Mouse (Mus musculus): ENCODE results near the gene Pgap2.

Gene Pgap2

DNA sequence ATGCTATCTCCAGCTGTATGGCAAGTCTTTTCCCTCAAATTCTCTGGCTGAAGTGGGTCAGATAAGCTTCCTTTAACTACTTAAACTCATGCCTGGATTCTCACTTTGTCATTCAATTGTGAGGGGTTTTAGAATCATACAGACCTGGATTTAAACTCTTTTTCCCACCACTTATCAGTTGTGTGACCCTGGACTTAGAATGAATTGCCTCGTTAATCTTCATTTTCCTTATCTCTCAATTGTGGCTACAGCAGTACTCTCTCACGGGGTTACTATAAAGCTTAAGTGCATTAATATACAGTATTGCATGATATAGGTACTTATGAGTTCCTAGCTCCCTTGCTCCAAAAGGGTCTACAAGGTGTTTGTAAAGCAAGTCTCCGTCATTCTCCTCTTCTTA lies 32.9 kb downstream of the Pgap2 start:
- DNase-seq: no peak

DNA sequence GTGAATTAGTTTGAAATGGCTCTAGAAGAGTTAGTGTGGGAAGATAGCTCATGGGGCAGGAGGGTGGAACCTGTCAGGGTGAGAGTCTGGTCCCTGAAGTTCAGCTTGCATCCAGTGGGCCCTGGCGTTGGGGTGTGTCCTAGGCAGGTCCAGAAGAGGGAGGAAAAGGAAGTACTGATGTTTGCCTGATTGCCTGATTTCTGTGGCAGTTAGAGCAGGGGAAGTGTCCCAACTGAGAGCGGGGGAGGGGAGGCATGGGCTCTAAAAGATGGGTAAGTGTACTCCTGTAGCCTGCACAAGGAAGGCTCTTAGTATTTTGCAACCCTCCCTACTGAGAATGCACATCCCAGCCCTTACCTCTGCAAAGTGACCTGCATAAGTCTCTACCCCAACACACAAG lies 33.9 kb downstream of the Pgap2 start:
- no peak for DNase-seq

DNA sequence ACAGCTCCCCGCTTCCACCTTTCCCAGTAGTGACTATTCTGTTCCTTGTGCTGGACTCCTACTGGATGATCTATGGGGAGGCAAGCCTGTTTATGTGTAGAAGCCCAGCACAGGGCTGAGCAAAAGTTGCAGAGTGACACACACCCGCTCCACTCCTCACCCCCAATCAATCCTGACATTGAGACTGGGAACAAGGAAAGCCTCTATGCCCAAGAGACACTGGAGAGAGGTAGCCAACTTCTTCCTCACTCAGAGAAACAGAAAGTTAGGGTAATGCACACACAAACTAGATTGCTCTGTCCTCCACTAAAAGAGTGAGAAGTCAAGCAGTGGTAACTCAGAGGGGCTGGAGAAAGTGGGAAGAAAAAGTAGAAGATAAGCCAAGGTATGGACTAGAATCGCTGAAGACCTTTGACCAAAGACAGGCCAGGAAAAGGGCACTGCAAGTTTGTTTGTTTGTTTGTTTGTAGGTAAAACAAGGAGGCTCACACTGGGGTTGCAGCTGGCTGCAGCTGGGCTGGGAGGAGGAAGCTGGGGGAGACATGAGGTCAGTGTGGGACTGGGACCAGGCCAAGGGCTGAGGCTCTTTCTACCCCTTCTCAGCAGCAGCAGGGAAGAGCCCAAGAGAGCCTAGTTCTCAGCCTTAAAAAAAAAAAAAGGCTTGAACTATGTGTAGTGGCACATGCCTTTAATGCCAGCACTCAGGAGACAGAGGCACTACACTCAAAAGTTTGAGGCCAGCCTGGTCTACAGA lies 35.0 kb downstream of the Pgap2 start:
- DNase-seq: no peak

DNA sequence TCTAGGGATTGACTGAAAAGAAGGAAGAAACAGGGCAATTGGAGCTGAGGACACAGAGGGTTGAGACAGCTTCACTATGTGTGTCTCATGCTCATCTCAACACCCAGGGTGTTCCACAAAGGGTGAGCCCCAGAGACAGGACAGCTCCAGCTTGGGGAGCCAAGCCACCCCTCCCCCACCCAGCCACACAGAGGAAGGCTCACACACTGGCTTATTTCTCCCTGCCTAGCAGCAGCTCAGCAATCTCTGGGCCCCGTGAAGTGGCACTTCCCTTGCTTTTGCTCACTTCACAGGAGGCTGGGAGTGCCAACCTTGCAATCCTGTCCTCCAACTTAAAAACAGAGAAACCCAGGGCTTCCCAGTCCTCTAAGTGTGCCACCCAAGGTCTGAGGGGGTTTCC lies 35.8 kb downstream of the Pgap2 start:
- DNase-seq: peak; percentile 35

DNA sequence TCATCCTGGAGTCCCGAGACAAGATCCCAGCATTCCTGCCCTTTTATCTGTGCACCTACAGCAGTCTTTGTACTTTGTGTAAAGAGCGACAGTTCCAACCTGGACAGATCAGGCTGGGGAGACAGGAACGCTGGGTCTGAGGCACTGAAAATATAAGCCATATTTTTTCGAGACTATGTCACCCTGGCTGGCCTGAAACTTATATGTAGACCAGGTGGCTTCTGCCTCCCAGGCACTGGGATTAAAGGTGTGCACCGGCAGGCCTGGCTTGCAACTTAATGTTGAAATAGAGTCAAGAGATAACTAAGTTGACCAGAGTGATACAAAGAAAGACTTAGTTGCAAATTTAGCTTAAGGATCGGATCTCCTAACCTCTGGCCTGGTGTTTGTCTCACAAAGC lies 36.3 kb downstream of the Pgap2 start:
- no peak for DNase-seq

DNA sequence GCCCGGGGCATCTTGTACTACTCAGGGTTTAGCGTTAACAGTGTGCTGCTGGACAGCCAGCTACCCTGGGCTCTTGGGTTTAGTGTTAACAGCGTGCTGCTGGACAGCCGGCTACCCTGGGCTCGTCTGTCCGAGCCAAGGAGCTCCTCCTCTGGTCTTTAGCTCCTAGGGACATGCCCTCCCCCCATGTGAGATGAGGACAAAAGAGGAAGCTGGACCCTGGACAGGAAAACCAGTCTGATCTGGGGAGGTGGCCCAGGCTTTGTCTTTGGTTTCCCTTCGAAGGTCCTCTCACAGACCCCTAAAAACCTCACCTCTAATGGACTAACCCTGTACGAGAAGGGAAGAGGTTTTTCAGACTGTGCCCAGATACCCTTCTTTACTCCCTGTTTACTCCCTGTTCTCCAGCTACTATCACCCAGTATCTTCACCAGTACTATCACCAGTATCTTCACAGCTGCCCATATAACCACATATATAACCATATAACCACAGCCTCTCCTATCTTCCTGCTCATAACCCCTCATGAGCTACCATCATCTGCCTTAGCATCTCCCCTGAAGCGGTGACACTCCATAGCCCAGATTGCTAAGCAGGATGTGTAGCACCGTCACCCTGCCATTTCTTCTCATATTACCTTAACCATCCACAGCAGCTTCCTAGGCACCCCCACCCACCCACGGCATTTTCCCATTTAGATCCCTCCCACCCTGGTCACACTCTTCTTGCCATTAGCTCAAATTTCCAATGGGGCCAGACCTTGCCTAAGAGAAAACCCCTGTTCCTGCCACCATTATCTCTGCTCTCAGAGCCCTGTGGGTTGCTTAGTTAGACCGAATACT lies 37.2 kb downstream of the Pgap2 start:
- no peak for DNase-seq

DNA sequence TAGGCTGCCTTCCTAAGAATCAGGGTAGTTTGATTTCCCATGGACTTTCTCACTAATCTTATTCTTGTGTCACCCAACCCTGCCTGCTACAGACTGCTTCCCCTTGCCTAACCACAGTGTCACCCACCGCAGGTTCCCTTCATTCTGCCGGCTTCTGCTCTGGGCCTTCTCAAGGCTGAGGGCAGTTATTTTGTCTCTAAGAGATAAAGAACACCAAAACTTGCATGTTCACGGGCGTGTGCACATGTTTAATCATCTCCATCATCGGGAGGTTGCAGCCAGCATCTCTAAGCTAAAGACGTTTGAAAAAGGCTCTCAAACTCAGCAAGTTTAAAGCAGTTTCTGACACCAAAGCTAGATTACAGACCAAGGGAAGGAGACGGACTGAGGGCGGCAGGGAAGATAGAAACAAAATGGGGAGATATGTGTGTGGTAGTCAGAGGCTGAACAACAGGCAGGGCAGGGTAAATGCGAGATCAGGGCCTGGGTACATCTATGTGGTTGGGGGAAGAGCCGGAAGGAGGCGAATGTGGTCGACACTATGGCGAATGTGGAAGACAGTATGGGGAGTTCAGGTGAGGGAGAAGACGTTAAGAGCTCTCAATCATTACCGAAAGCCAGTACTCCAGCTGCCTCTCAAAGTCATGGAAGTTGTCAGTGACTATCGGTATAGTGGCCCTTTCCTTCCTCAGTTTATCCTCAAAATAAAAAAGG lies 38.8 kb downstream of the Pgap2 start:
- peak; percentile 63 for DNase-seq

DNA sequence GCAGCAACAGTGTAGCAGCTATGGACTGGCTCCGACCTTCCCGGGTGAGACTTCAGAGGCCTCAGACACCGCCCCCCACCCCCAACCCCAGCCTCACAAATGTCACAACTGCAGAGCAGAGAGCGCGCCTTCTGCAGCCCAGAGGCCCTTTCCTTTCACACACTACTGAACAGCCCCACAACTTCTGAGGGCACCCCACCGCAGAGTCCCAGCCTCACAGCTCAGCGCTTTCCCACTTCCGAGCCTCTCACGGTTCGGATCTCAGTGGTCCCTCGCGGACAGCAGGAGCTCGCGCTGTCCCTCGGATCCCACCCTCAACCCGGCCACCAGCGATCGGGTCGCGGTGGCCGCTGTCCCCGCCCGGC lies 39.5 kb downstream of the Pgap2 start:
- peak; percentile 79 for DNase-seq

DNA sequence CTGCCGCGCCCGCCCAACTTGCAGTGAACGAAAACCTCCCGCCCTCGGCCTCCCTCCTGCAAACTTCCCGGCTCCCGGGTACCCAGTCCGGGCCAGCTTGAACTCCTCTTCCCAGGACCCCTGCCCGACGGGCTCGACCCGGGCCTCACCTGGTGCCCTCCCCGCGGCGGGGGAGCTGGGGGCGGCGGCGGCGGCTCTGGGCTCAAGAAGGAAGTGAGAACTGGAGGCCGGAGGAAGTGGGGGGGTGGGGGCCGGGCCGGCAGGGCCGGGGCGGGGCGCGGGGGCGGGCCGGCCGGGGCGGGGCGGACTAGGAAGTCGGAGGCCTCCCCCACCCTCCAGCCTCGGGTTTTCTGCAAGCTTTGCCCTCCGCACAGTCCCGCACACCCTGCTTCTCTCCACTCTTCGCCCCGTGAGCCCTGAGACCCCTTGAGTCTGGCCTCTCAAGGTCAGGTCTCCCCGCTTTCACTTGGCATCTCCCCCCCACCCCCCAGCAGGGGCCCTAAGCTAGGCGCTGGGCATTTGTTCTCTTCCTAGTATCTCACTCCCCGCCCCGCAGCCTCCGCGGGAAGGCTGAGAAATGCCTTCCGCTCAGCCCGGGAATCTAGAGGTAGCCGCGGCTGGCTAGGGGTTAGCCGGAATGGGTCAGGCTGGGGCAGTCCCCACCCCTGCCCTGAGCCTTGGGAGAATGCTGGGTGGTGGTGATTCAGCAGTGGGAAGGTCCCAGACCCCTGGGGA lies 40.1 kb downstream of the Pgap2 start:
- DNase-seq: peak; percentile 83

DNA sequence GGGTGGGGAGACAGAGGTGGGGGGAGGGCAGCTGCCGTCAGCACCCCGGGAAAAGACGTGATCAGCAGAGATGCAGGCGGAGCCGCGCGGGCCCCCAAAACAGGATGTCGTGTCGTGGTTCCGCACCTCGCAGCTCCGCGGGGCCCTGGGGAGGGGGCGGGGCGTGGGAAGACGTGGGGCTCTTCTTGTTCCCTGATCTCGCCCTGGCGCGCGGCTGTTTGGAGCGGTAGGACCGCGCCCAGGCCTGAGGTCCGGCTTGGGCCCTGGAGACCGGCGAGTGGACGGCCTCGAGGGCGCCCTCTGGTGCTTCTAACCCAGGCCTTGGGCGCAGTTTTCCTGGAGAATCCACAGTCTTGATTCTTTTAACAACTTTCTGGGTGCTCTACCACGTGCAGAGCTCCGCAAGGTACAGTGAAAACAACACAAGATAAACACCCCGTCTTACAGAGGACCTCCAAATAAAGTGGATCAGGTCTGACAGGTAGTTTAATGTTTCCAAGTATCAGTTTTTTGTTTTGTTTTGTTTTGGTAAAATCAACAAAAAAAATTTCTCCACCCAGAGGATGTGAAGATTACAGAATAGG lies 40.7 kb downstream of the Pgap2 start:
- DNase-seq: peak; percentile 95

DNA sequence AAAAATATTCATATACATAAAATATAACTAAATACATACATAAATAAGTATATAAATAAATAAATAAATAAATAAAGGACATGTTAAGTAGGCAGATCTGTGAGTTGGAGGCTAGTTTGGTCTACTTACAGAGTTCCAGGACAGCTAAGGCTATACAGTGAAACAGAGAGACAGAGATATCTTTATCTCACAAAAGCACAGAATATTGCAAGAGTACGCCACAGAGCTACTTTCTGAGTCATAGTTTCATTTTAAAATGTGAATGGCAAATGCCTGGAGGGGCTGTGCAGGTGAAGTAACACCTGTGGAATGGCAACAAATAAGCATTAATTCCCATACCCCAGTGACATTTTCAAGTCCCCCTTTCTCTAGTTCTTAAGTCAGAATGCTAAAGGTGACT lies 43.6 kb downstream of the Pgap2 start:
- DNase-seq: no peak

DNA sequence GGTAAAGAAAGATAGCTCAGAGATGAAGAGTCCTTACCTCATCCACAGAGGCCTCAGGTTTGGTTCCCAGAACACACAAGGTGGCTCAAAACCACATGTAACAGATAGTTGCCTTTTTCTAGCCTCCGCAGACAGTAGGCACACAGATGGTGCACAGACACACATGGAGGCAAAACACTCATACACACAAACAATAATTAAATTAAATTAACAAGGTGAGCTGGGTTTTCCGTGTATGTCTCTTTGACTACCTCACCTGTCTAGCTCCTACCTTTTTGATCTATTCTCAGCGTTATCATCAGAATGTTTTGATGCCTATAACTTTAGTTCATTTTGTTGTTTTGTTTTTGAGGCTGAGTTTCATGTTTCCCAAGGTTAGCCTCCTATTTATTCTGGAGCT lies 45.9 kb downstream of the Pgap2 start, which contains the start of gene Rhog:
TSS of gene Rhog (minus strand) at position 101 of the 400 bp plus-strand sequence.
- no peak for DNase-seq

DNA sequence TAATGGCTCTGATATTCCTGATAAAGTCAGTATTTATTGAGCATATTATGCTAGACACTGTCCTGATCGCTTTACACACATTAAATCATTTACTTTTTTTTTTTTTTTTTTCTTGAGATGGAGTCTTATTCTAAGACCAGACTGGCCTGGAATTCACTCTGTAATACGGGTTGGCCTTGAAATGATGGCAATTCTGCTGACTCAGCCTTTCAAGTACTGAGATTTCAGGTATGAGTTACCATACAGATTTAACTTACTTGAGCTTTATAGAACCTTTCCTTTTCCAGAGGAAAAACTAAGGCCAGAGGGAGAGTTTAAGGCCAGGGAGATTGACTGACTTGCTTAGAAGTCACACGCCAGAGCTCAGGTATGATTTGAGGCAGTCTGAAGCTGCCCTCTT lies 46.6 kb downstream of the Pgap2 start:
- DNase-seq: no peak

DNA sequence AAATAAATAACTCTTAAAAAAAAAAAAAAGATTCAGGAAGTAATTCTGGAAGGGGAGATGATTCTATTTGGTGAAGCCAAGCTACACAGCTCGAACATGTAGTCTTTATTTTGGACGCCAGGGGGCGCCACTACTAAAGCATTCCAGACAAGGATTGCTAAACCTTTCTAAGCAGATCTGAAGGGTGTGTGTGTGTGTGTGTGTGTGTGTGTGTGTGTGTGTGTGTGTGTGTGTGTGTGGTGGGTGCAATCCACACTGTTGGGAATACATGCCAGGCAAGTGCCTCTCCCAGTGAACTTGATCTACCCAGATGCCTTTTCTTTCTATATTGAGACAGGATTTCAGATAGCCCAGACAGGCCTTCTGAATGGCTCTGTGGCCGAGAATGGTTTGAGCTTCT lies 48.2 kb downstream of the Pgap2 start:
- DNase-seq: peak; percentile 85

DNA sequence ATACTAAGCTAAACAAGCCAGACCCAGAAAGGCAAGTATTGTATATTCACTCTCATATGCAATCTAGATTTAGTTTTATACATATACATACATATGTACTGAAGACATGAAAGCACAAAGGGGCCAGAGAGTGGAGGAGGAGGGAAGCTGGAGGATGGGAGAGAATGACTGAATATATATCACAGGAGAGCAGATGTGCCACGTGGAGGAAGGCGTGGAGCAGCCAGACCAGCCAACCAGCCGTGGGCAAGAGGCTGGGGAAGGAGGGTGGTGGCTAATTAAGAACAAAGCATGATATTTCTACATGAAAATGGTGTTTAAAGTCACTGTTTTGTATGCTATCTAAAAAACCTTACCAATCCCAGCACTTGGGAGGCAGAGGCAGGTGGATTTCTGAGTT lies 48.7 kb downstream of the Pgap2 start:
- no peak for DNase-seq

DNA sequence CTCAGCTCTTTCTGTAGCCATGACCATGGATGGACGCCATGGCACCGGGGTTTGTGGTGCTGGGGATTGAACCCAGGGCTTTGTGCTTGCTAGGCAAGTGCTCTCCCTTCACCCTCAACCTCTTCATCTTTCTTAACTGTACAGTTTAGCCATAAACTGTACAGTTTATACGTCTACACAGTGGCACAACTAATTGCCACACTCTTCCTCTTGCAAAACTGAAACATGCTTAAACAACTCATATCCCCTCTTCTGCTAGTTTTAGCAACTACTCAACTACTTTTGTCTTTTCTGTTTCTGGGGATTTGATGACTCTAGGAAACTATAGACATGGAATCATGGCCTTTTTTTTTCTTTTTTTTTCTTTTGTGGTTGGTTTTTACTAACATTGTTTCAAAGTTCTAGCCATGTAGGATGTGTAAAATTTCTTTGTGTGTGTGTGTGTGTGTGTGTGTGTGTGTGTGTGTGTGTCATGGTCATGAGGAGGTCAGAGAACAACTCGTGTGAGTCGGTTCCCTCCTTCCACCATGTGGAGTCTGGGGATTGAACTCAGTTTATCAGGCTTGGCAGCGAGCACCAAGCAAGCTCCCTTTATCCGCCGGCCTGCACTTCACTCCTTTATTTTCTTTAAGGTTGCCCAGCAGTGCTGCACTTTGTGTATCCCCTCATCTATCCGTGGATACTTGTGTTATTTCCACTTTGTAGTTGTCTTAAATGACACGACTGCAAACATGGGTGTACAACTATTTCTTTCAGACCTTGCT lies 49.9 kb downstream of the Pgap2 start:
- DNase-seq: no peak

DNA sequence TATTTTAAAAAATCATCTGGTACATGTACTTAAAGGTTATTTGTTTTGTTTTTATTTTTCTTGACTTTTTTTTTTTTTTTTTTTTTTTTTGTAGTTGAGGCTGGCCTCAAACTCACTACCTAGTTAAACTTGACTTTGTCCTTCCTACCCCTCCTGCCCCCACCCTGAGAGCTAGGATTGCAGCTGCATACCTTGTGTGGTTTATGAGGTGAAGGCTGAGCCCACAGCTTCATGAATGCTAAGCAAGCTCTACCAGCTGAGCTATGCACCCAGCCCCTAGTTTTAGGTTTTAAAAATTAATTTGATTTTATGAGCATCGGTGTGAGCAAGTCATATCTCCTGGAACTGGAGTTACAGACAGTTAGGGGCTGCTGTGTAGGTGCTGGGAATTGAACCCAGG lies 50.5 kb downstream of the Pgap2 start:
- peak; percentile 44 for DNase-seq

DNA sequence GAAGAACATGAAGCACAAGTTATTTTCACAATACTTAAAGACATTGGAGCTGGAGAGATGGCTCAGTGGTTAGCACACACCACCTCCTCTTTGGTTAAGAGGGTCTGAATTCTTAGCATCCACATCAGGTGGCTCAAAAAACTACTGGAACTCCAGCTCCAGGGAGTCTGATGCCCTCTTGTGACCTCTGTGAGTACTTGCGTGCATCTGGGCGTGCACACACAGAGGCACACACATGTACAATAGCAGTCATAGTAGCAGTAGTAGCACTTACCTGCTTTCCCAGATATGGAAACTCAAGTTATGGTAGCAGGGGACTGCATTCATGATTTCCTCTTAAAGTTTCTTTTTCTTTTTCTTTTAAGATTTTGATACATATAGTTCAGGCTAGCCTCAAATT lies 53.0 kb downstream of the Pgap2 start:
- DNase-seq: no peak

DNA sequence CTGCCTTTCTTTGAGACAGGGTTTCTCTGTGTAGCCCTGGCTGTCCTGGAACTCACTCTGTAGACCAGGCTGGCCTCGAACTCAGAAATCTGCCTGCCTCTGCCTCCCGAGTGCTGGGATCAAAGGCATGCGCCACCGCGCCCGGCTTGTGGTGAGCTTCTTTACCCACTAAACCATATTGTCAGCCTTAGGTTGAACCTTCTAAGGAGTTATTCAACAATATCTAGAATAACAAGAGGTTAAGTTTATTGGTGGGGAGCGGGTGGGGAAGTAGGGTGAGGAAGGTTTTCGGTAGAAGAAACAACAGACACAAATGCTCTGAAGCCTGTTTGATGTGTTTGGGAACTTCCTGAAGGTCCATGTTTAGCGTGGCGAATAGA lies 56.0 kb downstream of the Pgap2 start:
- peak; percentile 48 for DNase-seq

DNA sequence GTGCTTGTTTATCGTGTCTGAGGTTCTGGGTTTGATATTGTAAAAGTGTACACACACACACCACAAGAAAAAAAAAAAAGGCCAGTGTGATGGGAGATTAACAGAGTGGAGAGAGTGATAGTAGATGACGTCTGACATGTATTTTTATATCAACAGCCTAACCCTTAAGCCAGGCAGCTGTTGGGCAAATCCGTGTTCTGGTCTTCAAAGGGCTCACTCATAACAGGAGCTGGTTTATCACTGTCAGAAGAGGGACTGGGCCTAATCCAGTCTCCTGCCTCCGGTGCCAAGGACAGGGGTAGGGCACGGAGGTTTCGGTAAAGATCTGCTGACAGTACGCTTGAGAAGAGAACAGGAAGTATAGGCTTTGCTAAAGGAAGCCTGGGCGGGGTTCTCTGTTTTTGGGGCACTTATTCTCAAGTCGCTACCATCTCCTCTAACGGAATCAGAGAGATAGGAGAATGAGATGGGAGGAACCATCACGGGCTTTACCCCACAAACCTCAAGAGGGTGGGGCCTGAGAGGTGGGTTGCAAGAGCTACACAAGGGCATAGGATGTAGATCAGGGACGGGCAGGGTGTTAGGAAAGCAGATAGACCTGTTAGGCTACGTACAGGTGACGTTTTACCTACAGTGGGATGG lies 56.5 kb downstream of the Pgap2 start:
- DNase-seq: peak; percentile 83

DNA sequence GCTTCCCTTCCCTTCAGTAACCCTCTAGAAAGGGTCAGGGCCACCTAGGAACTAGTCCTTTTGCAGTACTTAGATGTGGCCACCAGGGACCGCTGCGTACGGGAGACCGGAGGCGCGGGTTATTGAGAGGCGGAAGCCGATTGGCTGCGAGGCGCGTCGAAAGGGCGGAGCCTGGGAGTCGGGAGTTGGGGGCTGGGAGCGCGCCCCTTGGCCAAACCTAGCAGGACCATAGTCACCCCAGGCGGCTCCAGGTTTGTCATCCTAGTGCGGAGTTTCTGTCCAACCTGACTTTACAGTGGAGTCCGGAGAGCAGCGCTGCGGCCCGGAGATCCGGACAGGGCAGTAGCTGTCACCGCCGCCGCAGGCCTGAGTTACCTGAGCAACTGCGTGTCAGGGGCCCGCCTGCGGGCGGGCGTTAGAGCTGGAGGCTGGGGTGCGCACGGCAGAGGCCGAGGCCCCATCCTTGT lies 57.1 kb downstream of the Pgap2 start:
- peak; percentile 97 for DNase-seq
